Mouse (Mus musculus): ENCODE measurements around the gene Rnft1.

DNA sequence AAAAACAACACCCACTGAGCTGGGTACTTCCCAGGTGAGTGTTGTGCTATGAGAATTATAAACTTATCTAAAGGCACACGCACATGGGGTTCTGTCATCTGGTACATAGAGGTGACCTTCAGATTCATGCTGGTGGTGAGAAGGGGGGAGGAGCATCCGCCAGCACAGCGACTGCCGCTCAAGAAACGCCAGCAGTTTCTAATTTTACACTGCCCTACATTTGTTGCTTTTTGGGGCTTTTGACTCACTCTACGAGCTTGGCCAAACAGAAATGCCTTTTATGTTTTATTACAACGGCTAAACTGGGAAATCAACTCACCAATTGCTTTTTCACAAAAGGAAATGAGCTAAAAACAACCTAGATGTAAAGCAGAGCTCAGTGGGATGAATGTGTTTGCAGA is 11.7 kb upstream of the Rnft1 start:
- TF ChIP-seq CTCF (IDR thresholded peaks at IDR 0.05; ENCODE audit: low read depth, low read length) (no peak), GATA1 (IDR thresholded peaks at IDR 0.05; ENCODE audit: borderline replicate concordance, low read length) (no peak), GATA2 (IDR thresholded peaks at IDR 0.05; ENCODE audit: borderline replicate concordance, low read depth, low read length) (no peak), TAL1 (conservative IDR thresholded peaks at IDR 0.05; ENCODE audit: low read depth, low read length) (no peak), POLR2AphosphoS5 (IDR thresholded peaks at IDR 0.05; ENCODE audit: insufficient replicate concordance, low read depth, low read length) (no peak)

Measured in G1E (cell line).